Mouse (Mus musculus): ENCODE results near the gene Egfl7.

Gene Egfl7

DNA sequence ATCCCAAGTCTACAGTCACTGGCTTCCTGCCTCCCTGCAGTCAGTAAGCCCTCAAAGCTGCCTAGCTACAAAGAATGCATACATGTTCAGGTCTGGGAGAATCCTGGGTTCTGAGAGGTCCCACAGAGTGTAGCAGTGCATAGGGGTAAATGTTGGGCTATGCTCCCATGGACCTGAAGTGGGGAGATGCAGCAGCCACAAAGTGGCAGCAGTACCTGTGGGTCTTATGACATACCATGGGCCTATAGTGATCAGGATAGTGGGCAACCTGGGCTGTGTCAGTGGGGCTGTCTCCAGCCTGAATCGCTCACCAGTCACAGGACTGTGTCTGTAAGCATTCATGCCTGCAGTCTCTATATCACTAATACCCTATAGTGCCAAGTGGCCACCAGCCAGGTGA is at the start of gene Egfl7:
Gene Egfl7, plus strand, starts transcription at position 301 of the 400 bp plus-strand sequence.
- no peak for DNase-seq (ENCODE audit: low spot score in 2 of 2)

GRCm38 (mm10) chr2:26531829-26532228 is 48.0 kb upstream of the Egfl7 start:
- no peak for DNase-seq (ENCODE audit: low spot score in 2 of 2)

GRCm38 (mm10) chr2:26533249-26533648 is 46.6 kb upstream of the Egfl7 start:
- DNase-seq (ENCODE audit: low spot score in 2 of 2): no peak

DNA sequence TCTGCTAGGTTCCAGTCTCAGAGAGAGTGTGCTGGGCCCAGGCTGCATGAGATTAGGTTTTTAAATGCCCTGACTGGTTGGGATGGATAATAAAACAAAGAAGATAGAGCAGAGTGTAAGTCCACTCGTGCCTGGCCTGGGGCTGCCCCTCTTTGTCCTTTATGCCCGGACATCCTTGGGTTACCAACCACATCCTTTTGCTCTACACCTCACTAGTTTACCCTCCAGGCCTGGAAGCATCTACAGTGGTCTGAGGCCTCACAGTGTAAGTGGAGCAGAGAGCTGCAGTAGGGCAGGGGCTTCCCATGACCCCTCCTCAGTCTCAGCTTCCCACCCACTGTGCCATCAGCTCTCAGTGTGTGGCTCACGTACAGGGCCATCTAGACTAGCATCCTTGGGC is 45.7 kb upstream of the Egfl7 start:
- no peak for DNase-seq (ENCODE audit: low spot score in 2 of 2)

DNA sequence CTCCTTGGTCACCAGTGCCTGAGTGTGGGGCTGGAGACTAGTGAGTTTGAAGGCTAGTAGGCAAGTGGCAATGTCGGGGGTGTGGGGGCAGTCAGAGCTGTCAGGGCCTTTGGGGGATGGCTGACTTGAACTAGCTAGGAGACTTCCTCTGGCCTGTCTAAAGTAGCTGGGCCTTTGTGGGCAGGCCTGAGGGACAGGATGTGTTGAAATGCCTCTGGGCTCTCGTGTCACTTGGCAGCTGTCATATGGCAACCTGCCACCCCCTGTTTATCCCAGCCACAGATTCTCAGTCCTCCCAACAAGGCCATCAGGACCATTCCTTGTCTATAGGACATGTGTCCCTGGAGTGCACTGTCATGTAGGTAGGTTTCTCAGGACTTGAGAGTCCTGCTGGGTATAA is 45.2 kb upstream of the Egfl7 start:
- no peak for DNase-seq (ENCODE audit: low spot score in 2 of 2)

DNA sequence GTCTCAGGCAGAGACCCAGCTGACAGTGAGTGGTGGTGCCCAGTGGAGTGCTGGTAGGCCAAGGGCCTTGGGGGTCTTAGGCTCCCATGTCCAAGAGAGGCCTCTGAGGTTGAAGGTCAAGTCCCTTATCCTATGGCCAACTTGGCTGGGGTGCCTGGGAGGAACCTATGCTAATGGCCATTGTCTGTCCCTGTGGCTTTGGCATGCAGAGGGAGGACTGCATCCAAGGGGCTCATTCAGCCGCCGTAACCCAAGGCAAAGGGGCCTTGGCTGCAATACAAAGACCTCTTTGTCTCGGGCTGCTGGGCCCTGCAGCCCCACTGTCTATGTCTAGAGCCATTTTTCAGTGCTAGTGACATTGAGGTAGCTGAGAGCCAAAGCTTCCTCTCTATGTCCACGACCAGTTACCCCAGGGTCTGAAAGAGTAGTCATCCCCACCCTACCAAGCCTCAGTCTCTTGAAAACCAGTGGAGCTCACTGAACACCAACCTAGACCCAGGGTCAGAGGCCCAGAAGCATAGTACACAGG is 44.2 kb upstream of the Egfl7 start:
- DNase-seq (ENCODE audit: low spot score in 2 of 2): no peak

DNA sequence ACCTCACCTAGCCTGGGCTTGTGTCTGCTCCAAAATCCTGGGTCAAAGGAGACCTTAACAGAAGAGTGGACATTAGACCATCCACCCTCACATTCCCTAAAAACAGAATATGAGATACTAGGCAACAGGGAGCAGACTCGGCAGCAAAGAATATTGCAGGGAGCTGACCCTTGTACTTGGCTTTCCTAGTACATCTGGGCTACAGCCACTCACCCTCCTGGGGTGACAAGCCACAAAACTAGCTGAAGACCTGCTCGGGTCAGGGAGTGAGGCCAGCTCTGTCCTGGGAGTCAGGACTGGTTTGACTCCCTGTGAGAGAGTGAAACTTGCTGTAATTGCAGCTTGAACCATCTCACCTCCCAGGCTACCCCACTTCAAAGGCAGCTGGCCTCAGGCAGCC is 40.3 kb upstream of the Egfl7 start:
- no peak for DNase-seq (ENCODE audit: low spot score in 2 of 2)

GRCm38 (mm10) chr2:26540721-26541120 is 39.1 kb upstream of the Egfl7 start:
- DNase-seq (ENCODE audit: low spot score in 2 of 2): peak in 1 of 2 experiments; percentile 47

DNA sequence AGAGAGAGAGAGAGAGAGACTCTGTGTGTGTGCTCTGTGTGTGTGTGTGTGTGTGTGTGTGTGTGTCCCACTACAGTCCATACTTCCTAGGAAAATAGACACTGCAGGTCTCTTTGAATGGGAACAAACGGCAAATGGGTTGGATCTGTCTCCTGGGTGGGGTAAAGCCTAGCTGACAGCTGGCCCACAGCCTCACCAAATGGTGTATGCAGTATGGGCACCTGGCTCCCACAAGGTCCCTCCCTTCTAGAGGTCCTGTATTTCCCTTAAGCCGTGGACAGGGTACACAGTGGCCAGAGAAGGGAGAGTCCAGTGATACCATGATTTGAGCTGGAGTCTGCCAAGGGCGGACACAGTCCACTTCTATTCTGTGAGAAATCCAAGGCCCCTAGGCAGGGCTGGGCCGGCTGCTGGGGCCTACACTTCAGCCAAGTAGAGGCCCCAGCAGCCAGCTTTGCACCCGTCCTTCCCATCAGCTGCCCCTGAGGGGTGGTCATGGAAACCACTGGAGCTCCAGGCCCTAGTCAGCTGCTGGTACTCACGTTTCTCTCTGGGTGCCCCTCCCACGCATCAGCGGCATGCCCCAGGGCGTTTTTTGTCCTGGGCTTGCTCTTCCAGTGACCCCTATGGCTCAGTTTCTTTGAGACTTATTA is 38.4 kb upstream of the Egfl7 start:
- no peak for DNase-seq (ENCODE audit: low spot score in 2 of 2)

DNA sequence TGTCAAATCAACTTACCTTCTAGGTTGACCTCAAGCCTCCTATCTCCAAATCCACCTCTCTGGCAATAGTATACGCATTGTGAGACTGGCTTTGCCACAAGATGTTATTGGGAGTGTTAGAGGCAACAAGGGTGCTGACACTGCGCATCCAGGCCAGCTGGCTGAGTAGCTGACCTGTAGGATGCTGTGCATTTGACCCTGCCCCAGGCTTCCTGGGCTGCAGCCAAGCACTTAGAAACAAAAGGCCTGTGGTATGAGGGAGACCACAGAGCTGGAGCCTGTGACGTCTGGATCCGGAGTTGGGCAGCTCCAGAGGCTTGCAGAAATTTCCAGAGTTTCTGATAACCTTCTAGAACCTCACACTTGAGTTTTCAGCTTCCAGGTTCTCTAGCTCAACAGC is 36.7 kb upstream of the Egfl7 start:
- DNase-seq (ENCODE audit: low spot score in 2 of 2): no peak

GRCm38 (mm10) chr2:26543768-26544167 is 36.0 kb upstream of the Egfl7 start:
- no peak for DNase-seq (ENCODE audit: low spot score in 2 of 2)

- no peak for DNase-seq (ENCODE audit: low spot score in 2 of 2)
Observed at GRCm38 (mm10) chr2:26544265-26544664, 35.5 kb upstream of the Egfl7 start.

GRCm38 (mm10) chr2:26547481-26547880 is 32.3 kb upstream of the Egfl7 start:
- no peak for DNase-seq (ENCODE audit: low spot score in 2 of 2)

DNA sequence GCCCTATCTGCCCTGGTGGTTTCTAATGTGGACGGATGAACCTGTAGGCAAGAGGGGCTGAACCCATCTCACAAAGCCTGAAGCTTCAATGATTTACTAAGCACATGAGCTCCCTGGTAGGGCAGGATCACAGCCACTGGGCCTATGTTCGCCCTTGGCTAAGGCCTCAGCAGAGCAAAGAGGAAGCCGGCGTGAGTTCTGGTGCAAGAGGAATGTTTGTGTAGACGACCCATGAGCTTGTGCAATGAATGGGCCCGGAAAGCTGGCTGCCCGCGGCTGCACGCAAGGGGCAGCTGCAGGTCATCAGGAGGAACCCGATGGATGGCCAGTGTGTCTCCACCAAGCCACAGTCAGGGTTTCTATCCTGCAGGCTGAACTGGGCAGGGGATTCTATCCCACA is 30.0 kb upstream of the Egfl7 start:
- no peak for DNase-seq (ENCODE audit: low spot score in 2 of 2)

DNA sequence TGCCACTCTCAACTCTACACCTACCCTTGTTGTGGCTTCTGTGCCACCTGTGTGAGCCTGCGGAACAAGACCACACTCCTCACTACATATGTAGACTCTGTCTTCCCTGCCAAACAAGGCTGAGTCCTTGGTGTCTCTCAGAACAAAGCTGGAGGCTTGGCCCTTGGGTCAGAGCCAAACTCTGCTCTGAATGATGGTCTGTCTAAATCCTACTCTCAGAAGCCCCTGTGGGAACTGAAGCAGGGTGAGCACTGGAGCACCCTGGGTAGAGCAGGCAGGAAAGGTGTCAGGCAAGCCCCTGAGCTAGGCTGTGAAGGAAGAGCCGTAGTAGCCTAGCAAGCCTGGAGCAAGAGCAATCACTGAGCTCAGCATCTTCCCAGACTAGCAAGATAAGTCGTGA is 29.6 kb upstream of the Egfl7 start:
- DNase-seq (ENCODE audit: low spot score in 2 of 2): no peak

- no peak for DNase-seq (ENCODE audit: low spot score in 2 of 2)
Observed at GRCm38 (mm10) chr2:26550777-26551176, 29.0 kb upstream of the Egfl7 start.

DNA sequence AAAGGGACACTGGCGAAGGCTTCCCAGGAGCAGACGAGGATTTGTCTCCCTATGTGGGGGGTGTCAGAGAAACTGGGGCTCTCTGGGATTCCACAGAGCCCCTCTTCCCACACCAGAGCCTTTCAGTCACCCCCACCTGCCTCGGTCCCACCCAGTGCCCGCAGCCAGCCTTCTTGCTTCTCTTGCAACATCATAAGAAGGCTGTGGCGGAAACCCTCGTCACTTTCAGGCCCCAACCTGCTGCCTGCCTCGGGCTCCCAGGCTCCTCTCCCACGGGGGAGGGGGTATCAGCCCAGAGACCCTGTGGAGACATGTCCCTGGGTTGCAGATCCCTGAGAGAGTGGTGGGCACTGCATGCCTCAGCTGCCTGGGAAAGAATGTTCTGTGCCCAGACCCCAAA is 28.4 kb upstream of the Egfl7 start:
- peak in 1 of 2 experiments; percentile 63 for DNase-seq (ENCODE audit: low spot score in 2 of 2)

GRCm38 (mm10) chr2:26552066-26552465 is 27.7 kb upstream of the Egfl7 start:
- no peak for DNase-seq (ENCODE audit: low spot score in 2 of 2)

- DNase-seq (ENCODE audit: low spot score in 2 of 2): peak; percentile 75 to 82
Observed at GRCm38 (mm10) chr2:26553904-26554303, 25.9 kb upstream of the Egfl7 start.

DNA sequence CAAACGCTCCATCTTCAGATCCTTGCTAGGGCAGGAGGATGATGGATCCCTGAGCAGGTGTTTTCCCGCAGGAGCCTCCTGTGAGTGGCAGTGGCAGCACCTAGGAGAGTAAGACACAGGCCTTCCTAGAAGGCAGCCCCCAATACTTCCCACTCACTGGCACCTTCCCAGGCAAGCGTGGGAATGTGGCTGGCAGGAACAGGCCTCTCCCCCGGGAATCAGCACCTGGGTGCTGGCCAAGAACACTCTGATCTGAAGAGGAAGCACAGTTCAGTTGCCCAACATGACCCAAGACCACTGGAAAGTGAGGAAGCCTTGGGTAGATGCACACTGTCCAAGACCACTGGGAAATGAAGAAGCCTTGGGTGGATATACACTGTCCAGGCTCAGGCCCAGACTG is 24.7 kb upstream of the Egfl7 start:
- no peak for DNase-seq (ENCODE audit: low spot score in 2 of 2)

DNA sequence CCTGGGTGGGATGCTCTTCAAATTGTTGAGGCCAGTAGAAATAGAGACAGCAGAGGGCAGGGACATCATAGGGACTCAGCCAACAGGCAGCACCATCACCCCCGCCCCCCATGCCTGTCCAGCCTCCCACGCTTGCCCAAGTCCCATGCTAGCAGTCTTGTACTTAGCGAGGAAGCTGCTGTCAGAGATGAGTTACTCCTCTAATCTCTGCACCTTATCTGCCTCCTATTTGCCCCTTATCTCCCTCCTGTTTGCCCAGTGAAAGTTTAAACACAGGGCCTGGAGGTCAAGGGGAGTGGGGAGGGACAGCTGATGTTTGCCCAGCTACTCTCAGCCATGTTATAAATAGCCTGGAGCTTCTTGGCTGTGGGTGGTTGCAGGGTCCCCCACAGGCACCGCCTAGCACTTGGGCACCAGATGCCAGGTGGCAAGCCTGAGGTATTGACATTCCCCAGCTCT is 23.2 kb upstream of the Egfl7 start:
- DNase-seq (ENCODE audit: low spot score in 2 of 2): peak in 1 of 2 experiments; percentile 56

- DNase-seq (ENCODE audit: low spot score in 2 of 2): no peak
Observed at GRCm38 (mm10) chr2:26560506-26560905, 19.3 kb upstream of the Egfl7 start.

DNA sequence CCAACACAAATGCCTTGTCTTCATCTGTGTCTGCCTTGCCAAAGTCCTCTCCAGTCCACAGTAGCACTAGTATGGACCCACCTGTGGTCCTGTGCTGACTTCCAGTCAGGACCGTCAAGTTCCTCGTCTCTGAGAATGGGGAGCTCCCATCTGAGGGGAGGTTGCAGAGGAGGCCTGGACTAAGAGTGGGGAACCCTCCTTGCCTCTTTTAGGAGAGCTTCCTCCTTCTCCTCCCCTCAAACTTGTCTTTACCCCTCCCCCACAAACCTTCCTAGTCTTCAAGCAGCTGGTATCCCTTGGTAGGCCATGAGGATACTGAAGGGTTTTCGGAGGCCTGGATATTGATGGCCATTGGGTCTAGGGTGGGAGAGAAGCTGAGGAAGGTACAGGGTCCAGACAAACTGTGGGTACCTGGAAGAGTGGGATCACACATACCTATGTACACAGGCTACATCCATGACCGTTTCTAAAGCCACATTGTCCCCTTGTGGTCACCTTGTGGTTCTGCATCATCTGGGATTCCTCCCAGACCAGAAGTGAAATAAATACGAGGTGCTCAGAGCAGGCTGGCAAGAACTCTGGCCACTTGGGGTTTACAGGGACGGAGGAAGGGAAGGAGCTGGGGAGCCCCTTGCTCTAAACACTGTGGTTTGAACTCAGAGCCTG is 18.3 kb upstream of the Egfl7 start:
- DNase-seq (ENCODE audit: low spot score in 2 of 2): no peak

All from urinary bladder, adult 18-20 months (tissue).